Mouse (Mus musculus): ENCODE measurements around the gene Prss57. TPM values are rescaled to one million over a fixed set of nuclear protein-coding genes. Genes with fewer than 3 reads are reported as not detected.

Gene Prss57
- total RNA-seq, 2 experiments from 2014 or later, result not detected

DNA sequence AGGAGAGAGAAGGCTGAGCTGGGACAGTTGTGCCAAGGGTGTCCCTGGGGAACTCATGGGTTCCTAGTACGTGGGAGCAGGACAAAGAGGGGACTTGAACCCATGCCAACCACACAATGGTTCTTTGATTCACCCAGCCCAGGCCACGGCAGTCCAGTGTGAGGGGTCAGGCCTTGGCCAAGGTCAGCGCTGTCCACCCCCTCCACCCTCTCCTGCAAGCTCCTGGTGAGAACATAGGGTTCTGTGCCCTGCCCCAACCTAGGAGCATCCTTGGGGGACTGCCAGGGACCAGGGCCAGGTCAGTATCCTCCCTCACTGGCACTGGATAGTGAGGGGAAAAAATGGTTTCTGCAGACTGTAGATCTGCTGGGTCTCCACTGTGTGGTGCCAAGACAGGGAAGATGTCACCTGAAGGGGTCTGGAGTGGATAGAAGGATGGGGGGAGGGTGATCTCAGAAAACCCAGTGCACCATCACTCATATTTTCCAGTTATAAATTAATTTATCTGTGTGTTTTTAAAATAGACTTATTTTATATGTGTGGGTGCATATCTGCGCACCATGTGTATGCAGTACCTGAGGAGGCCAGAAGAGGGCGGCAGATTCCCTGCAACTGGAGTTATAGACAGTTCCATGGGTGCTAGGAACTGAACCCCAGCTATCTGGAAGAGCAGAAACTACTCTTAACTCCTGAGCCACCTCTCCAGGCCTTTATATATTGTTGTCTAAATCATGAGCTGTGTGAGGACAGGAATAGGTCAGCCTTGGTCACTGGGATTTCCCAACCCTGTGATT, 16.1 kb downstream of the Prss57 start:
- Histone ChIP-seq H3K4me3 (no peak overlapping the region), H3K27ac (no peak overlapping the region)
- peak; percentile 47 for TF ChIP-seq CTCF (IDR thresholded peaks at IDR 0.05)
- no peak for DNase-seq
- intact Hi-C loops (cut with DNase I), result no loop called here

DNA sequence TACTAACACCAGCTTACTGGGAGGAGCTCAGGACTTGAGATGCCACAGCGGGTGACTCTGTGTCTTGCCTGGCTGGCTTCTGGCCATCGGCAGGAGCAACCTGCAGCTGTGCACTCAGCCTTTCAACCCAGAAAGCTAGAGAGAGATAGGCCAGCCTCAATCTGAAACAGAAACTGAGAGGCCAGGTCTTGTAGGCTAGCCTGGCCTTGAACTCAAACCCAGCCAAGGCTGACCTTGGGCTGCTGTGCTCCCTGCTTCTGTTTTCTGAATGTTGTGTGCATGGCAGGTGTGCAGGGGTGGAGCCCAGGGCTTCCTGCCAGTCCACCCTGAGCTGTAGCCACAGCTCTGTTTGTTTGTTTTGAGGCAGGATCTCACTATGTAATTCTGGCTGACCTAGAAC, 17.6 kb downstream of the Prss57 start:
- no peak for DNase-seq
- H3K27ac ChIP-seq, result no peak overlapping the region
- no peak for TF ChIP-seq CTCF (IDR thresholded peaks at IDR 0.05)

GRCm38 (mm10) chr10:79772320-79772719, 18.4 kb downstream of the Prss57 start:
- DNase-seq, result no peak
- Histone ChIP-seq H3K27ac (no peak overlapping the region), H3K4me3 (no peak overlapping the region)
- intact Hi-C loops (cut with DNase I), result no loop called here
- TF ChIP-seq CTCF (IDR thresholded peaks at IDR 0.05), result 0 out of 2 replicates have a peak, but pooled peaks have one; percentile 6

More for the DNA sequence above, 17.6 kb downstream of the Prss57 start:
- H3K4me3 ChIP-seq, result no peak overlapping the region
- intact Hi-C loops (cut with DNase I), result no loop called here

GRCm38 (mm10) chr10:79769329-79769728, 21.4 kb downstream of the Prss57 start:
- no peak for DNase-seq
- Histone ChIP-seq H3K4me3 (no peak overlapping the region), H3K27ac (no peak overlapping the region)
- intact Hi-C loops (cut with DNase I), result no loop called here
- no peak for TF ChIP-seq CTCF (IDR thresholded peaks at IDR 0.05)

DNA sequence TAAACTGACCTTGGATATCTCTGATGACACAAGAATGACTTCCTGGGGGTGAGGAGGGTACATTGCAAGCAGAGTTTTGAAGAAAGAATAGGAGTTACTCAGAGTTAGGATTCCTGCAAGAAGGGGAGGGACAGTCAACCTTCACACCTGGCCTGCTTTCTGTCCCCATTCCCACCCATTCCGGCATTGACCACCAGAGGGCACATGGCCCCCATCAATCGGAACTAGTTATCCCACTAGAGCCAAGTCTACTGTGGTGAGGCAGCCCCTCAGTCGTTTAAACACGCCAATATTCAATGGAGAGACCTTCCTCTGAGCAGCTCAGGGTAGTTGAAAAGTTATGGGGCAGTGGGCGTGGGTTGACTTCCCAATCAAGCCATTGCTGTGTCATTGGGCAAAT, 22.4 kb downstream of the Prss57 start:
- intact Hi-C loops (cut with DNase I), result no loop called here
- H3K27ac ChIP-seq, result no peak overlapping the region
- peak; percentile 80 for TF ChIP-seq CTCF (IDR thresholded peaks at IDR 0.05)
- no peak overlapping the region for H3K4me3 ChIP-seq
- DNase-seq, result peak; percentile 69

GRCm38 (mm10) chr10:79767372-79768244, 23.2 kb downstream of the Prss57 start:
- intact Hi-C loops (cut with DNase I), result loop anchor here (1.0 kb wide), 1 partner anchor 12 kb away; no protein-coding TSS in a partner anchor
- Histone ChIP-seq H3K27ac (peak overlapping the region; percentile 97), H3K4me3 (peak overlapping the region; percentile 99)
- TF ChIP-seq CTCF (IDR thresholded peaks at IDR 0.05), result no peak
- DNase-seq, result peak; percentile 94

GRCm38 (mm10) chr10:79766508-79767325, 24.0 kb downstream of the Prss57 start, which contains the start of gene Rnf126:
Rnf126 (minus strand) TSS chr10:79766952.
- TF ChIP-seq CTCF (IDR thresholded peaks at IDR 0.05), result no peak
- DNase-seq, result peak; percentile 99
- intact Hi-C loops (cut with DNase I), result loop anchor here (1.0 kb wide), 1 partner anchor 13 kb away; no protein-coding TSS in a partner anchor
- peak within 1 kb of the TSS; percentile 97 for H3K27ac ChIP-seq
- peak within 1 kb of the TSS; percentile 99 for H3K4me3 ChIP-seq

DNA sequence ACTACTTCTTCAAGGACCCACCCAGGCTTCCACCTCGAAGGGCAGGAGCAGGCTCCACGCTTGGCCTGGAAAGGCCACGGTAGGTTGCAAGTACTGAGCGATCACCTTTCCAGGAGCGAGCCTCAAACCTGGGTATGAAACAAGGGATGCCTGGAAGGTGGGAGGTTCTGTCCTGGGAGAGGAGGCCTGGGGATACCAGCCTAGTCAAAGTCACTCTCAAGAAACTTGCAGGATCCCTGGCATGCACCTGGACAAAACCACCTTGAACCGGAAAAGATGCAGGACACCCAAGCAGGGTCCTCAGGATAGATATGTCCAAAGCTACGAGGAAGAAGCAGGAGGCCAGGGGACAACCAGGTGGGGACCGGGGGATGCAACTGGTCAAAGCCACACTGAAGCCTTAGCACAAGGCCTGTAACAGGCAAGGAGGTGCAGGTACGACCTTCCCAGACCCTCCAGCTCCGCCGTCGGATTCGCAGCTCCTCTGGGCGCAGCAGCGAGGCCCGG, 24.7 kb downstream of the Prss57 start:
- peak overlapping the region; percentile 97 for H3K27ac ChIP-seq
- intact Hi-C loops (cut with DNase I), result no loop called here

GRCm38 (mm10) chr10:79765228-79765745, 25.5 kb downstream of the Prss57 start:
- TF ChIP-seq CTCF (IDR thresholded peaks at IDR 0.05), result no peak
- intact Hi-C loops (cut with DNase I), result no loop called here
- H3K27ac ChIP-seq, result peak overlapping the region; percentile 97
- H3K4me3 ChIP-seq, result peak overlapping the region; percentile 99
- DNase-seq, result no peak

More for the DNA sequence above, 24.7 kb downstream of the Prss57 start:
- TF ChIP-seq CTCF (IDR thresholded peaks at IDR 0.05), result no peak
- H3K4me3 ChIP-seq, result peak overlapping the region; percentile 99
- no peak for DNase-seq

GRCm38 (mm10) chr10:79764234-79764633, 26.5 kb downstream of the Prss57 start:
- no peak for DNase-seq
- intact Hi-C loops (cut with DNase I), result no loop called here
- Histone ChIP-seq H3K27ac (peak overlapping the region; percentile 97), H3K4me3 (no peak overlapping the region)
- TF ChIP-seq CTCF (IDR thresholded peaks at IDR 0.05), result no peak

DNA sequence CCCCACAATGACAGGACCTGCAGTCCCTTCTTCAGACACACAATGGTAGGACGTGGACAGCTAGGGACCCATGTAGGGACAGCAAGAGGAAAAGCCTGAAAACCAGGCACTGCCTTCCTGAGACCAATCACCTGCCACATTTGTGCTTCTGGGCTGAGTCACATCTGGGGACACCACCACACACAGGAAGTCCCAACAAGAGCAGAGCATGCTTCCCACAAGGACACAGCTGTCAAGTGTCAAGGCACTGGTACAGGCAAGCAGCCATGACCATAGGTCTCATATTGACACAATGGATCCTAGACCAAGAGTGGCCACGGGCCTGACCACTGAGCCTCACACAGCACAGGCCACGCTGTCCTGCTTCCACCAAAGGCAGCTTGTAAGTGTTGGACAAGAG, 27.9 kb downstream of the Prss57 start:
- no peak for DNase-seq
- Histone ChIP-seq H3K27ac (peak overlapping the region; percentile 97), H3K4me3 (no peak overlapping the region)
- no peak for TF ChIP-seq CTCF (IDR thresholded peaks at IDR 0.05)
- intact Hi-C loops (cut with DNase I), result no loop called here

Measured in gastrocnemius, adult 2 months (tissue).